Mouse (Mus musculus) heart, embryonic 11.5 days (tissue): ENCODE measurements around the gene Cbwd1. TPM values are rescaled to one million over a fixed set of nuclear protein-coding genes. Genes with fewer than 3 reads are reported as not detected.

ENCODE experiments used
- ATAC-seq: fragments of 200-750 bp; cut with Nextera tagmentation; replicated peaks from 2 replicates; pipeline ENCODE4 v1.8.0; 2017; ENCODE audit warnings: moderate library complexity; ENCODE audit not compliant: insufficient number of reproducible peaks, low FRiP score, low TSS enrichment
- H3K27ac ChIP-seq: fragments of 300-500 bp; sonication (generic); 2 replicates; pipeline ENCODE4 v1.5.1; 2014; ENCODE audit warnings: mild to moderate bottlenecking, low read depth, low read length
- H3K27me3 ChIP-seq: fragments of 300-500 bp; sonication (generic); 2 replicates; pipeline ENCODE4 v1.6.1; 2014; ENCODE audit warnings: mild to moderate bottlenecking, low read length, mixed read lengths; ENCODE audit not compliant: control insufficient read depth, insufficient read depth
- H3K36me3 ChIP-seq: fragments of 300-500 bp; sonication (generic); 2 replicates; pipeline ENCODE4 v1.6.1; 2014; ENCODE audit warnings: mild to moderate bottlenecking, low read length, moderate library complexity, mixed read lengths; ENCODE audit not compliant: control insufficient read depth, insufficient read depth
- H3K4me1 ChIP-seq: fragments of 300-500 bp; sonication (generic); 2 replicates; pipeline ENCODE4 v1.6.1; 2014; ENCODE audit warnings: low read length; ENCODE audit not compliant: control insufficient read depth, insufficient read depth
- H3K4me2 ChIP-seq: fragments of 300-500 bp; sonication (generic); 2 replicates; pipeline ENCODE4 v1.6.1; 2014; ENCODE audit warnings: mild to moderate bottlenecking, moderate library complexity
- H3K4me3 ChIP-seq: fragments of 300-500 bp; sonication (generic); 2 replicates; pipeline ENCODE4 v1.5.1; 2014; ENCODE audit warnings: low read depth, low read length
- H3K9ac ChIP-seq: fragments of 300-500 bp; sonication (generic); 2 replicates; pipeline ENCODE4 v1.6.1; 2014; ENCODE audit warnings: mild to moderate bottlenecking, low read depth, low read length, moderate library complexity
- H3K9me3 ChIP-seq: fragments of 300-500 bp; sonication (generic); replicated peaks from 2 replicates; pipeline ENCODE4 v1.6.1; 2016; ENCODE audit warnings: low read length; ENCODE audit not compliant: control insufficient read depth
- WGBS: fragments of 180-500 bp; shearing (Covaris S2); extraction: QIAGEN DNeasy Blood & Tissue Kit; methylation state at CpG from one replicate; pipeline ENCODE4 v1.1.7; 2014; ENCODE audit not compliant: insufficient replicate concordance; 5-methylcytosine and 5-hydroxymethylcytosine counted together
- polyA plus RNA-seq: library from polyadenylated mRNA; unstranded; fragments of >200 nt; fragmentation: Nextera tagmentation; extraction: Ambion mirVana; gene quantifications from 2 replicates; pipeline ENCODE4 v1.2.1, GENCODE M21; 2014

Gene Cbwd1
- polyA plus RNA-seq, 1 experiment from 2014 or later: 20.0 TPM

GRCm38 (mm10) chr19:24902821-24903220 lies 58.6 kb downstream of the Cbwd1 start:
- no peak for ATAC-seq
- Histone ChIP-seq H3K27ac (no peak overlapping the region), H3K4me2 (no peak overlapping the region), H3K9me3 (no peaks in the 10 kb centered on the region), H3K4me3 (no peak overlapping the region), H3K27me3 (peaks cover 59% of the 10 kb centered on the region), H3K9ac (no peak overlapping the region), H3K4me1 (peaks cover 11% of the 10 kb centered on the region), H3K36me3 (no peaks in the 10 kb centered on the region)
- 54% methylated on average over 2 of the region's 2 CpGs for WGBS

GRCm38 (mm10) chr19:24902256-24902655 lies 59.2 kb downstream of the Cbwd1 start:
- Histone ChIP-seq H3K27ac (no peak overlapping the region), H3K27me3 (peaks cover 65% of the 10 kb centered on the region), H3K4me2 (no peak overlapping the region), H3K36me3 (no peaks in the 10 kb centered on the region), H3K9me3 (no peaks in the 10 kb centered on the region), H3K4me1 (peaks cover 16% of the 10 kb centered on the region), H3K9ac (no peak overlapping the region), H3K4me3 (no peak overlapping the region)
- 7% methylated on average over 2 of the region's 2 CpGs for WGBS
- no peak for ATAC-seq

GRCm38 (mm10) chr19:24901666-24902065 lies 59.7 kb downstream of the Cbwd1 start:
- Histone ChIP-seq H3K4me2 (no peak overlapping the region), H3K36me3 (no peaks in the 10 kb centered on the region), H3K27me3 (peaks cover 71% of the 10 kb centered on the region), H3K9me3 (no peaks in the 10 kb centered on the region), H3K9ac (no peak overlapping the region), H3K27ac (no peak overlapping the region), H3K4me3 (no peak overlapping the region), H3K4me1 (peaks cover 20% of the 10 kb centered on the region)
- WGBS: 10% methylated on average over 3 of the region's 3 CpGs
- ATAC-seq: no peak

- H3K27me3 ChIP-seq: peaks cover 77% of the 10 kb centered on the region
- no peak within 1 kb of the TSS for H3K9ac ChIP-seq
- peaks cover 20% of the 10 kb centered on the region for H3K4me1 ChIP-seq
- peak within 1 kb of the TSS; percentile 49 for H3K4me3 ChIP-seq
- no peaks in the 10 kb centered on the region for H3K36me3 ChIP-seq
- H3K9me3 ChIP-seq: no peaks in the 10 kb centered on the region
- under 1% methylated on average over 27 of the region's 27 CpGs for WGBS
- peak within 1 kb of the TSS; percentile 80 for H3K4me2 ChIP-seq
- ATAC-seq: no peak
- no peak within 1 kb of the TSS for H3K27ac ChIP-seq
Observed at GRCm38 (mm10) chr19:24900581-24901220, 60.7 kb downstream of the Cbwd1 start, which contains the start of gene Foxd4. TSS of gene Foxd4 (minus strand) at chr19:24901197.

GRCm38 (mm10) chr19:24899578-24900544 lies 61.5 kb downstream of the Cbwd1 start:
- H3K9ac ChIP-seq: no peak overlapping the region
- no peak overlapping the region for H3K27ac ChIP-seq
- H3K4me2 ChIP-seq: peak overlapping the region; percentile 80
- under 1% methylated on average over 84 of the region's 84 CpGs for WGBS
- no peak for ATAC-seq
- peaks cover 20% of the 10 kb centered on the region for H3K4me1 ChIP-seq
- peaks cover 84% of the 10 kb centered on the region for H3K27me3 ChIP-seq
- no peaks in the 10 kb centered on the region for H3K9me3 ChIP-seq
- H3K4me3 ChIP-seq: peak overlapping the region; percentile 49
- H3K36me3 ChIP-seq: no peaks in the 10 kb centered on the region

- no peak for ATAC-seq
- Histone ChIP-seq H3K4me1 (peaks cover 20% of the 10 kb centered on the region), H3K9ac (no peak overlapping the region), H3K27me3 (peaks cover 79% of the 10 kb centered on the region), H3K4me2 (peak overlapping the region; percentile 80), H3K4me3 (peak overlapping the region; percentile 49), H3K36me3 (no peaks in the 10 kb centered on the region), H3K9me3 (no peaks in the 10 kb centered on the region), H3K27ac (no peak overlapping the region)
- 6% methylated on average over 34 of the region's 34 CpGs for WGBS
Observed at GRCm38 (mm10) chr19:24898737-24899577, 62.5 kb downstream of the Cbwd1 start.

GRCm38 (mm10) chr19:24897896-24898736 lies 63.3 kb downstream of the Cbwd1 start:
- Histone ChIP-seq H3K36me3 (no peaks in the 10 kb centered on the region), H3K27me3 (peaks cover 73% of the 10 kb centered on the region), H3K9ac (no peak overlapping the region), H3K4me1 (peaks cover 20% of the 10 kb centered on the region), H3K4me3 (peak overlapping the region; percentile 36; the same call in 1 of the 2 replicates), H3K9me3 (no peaks in the 10 kb centered on the region), H3K27ac (no peak overlapping the region), H3K4me2 (peak overlapping the region; percentile 66)
- 4% methylated on average over 20 of the region's 20 CpGs for WGBS
- ATAC-seq: no peak
